Mouse (Mus musculus) limb, embryonic 10.5 days (tissue): ENCODE results near the gene Gm9774. TPM values are rescaled to one million over a fixed set of nuclear protein-coding genes. Genes with fewer than 3 reads are reported as not detected.

Experiments used
- polyA plus RNA-seq: library from polyadenylated mRNA; unstranded; fragments of >200 nt; fragmentation: Nextera tagmentation; extraction: Ambion mirVana; gene quantifications from 2 replicates; pipeline ENCODE4 v1.2.1, GENCODE M21; 2016

Gm9774 gene
- polyA plus RNA-seq, 1 experiment from 2014 or later: 7.4 TPM

Other genes with a start within 250 kb of the Gm9774 start
- not detected in 2 replicates for gene Sprr2a1, start 213.6 kb downstream of the Gm9774 start, polyA plus RNA-seq
- gene Sprr2a2, start 213.5 kb downstream of the Gm9774 start, polyA plus RNA-seq: 0.21 TPM in 1 of 2 replicates, not detected in the other
- gene Sprr2a3, start 144.0 kb downstream of the Gm9774 start, polyA plus RNA-seq: not detected in 2 replicates
- not detected in 2 replicates for gene Sprr2b, start 112.8 kb downstream of the Gm9774 start, polyA plus RNA-seq
- not detected in 2 replicates for gene Sprr2d, start 90.3 kb downstream of the Gm9774 start, polyA plus RNA-seq
- not detected in 2 replicates for gene Sprr2e, start 77.3 kb downstream of the Gm9774 start, polyA plus RNA-seq
- gene Sprr2f, start 64.2 kb downstream of the Gm9774 start, polyA plus RNA-seq: not detected in 2 replicates
- gene Sprr2h, start 43.7 kb downstream of the Gm9774 start, polyA plus RNA-seq: not detected in 2 replicates
- not detected in 2 replicates for gene Sprr2i, start 21.4 kb downstream of the Gm9774 start, polyA plus RNA-seq
- gene Sprr2j-ps, start 11.3 kb downstream of the Gm9774 start, polyA plus RNA-seq: not detected in 2 replicates
- not detected in 2 replicates for gene Sprr2k, start 3.2 kb upstream of the Gm9774 start, polyA plus RNA-seq
- gene Sprr1b, start 9.4 kb upstream of the Gm9774 start, polyA plus RNA-seq: not detected in 2 replicates
- not detected in 2 replicates for gene Sprr3, start 29.3 kb upstream of the Gm9774 start, polyA plus RNA-seq
- not detected in 2 replicates for gene Sprr1a, start 56.5 kb upstream of the Gm9774 start, polyA plus RNA-seq
- gene Sprr4, start 71.1 kb upstream of the Gm9774 start, polyA plus RNA-seq: not detected in 2 replicates
- not detected in 2 replicates for gene 2310046K23Rik, start 105.1 kb upstream of the Gm9774 start, polyA plus RNA-seq
- not detected in 2 replicates for gene Ivl, start 144.3 kb upstream of the Gm9774 start, polyA plus RNA-seq
- gene Smcp, start 159.6 kb upstream of the Gm9774 start, polyA plus RNA-seq: not detected in 2 replicates
- gene 2210017I01Rik, start 178.1 kb upstream of the Gm9774 start, polyA plus RNA-seq: not detected in 2 replicates
- gene Lce6a, start 192.2 kb upstream of the Gm9774 start, polyA plus RNA-seq: not detected in 2 replicates
- gene Lce1a1, start 218.9 kb upstream of the Gm9774 start, polyA plus RNA-seq: not detected in 2 replicates
- gene Lce1b, start 227.5 kb upstream of the Gm9774 start, polyA plus RNA-seq: not detected in 2 replicates
- not detected in 2 replicates for gene Lce1a2, start 240.9 kb upstream of the Gm9774 start, polyA plus RNA-seq
- not detected in 2 replicates for gene Lce1c, start 249.8 kb upstream of the Gm9774 start, polyA plus RNA-seq